Mouse (Mus musculus): ENCODE results near the gene Abhd2. TPM values are rescaled to one million over a fixed set of nuclear protein-coding genes. Genes with fewer than 3 reads are reported as not detected.

Gene Abhd2
- polyA plus RNA-seq, 1 experiment = 80.4 TPM

- Histone ChIP-seq H3K27ac (ENCODE audit: insufficient read depth, low read length) (no peak overlapping the region), H3K4me3 (ENCODE audit: insufficient read depth, low read length) (no peak overlapping the region), H3K4me1 (ENCODE audit: control insufficient read depth, insufficient read depth, low read length) (peaks cover 5% of the 10 kb centered on the region; the same call in 1 of the 2 replicates)
- TF ChIP-seq CTCF (IDR thresholded peaks at IDR 0.05; ENCODE audit: borderline replicate concordance, insufficient read depth, low read length) = no peak
- TF ChIP-seq POLR2A (IDR thresholded peaks at IDR 0.05; ENCODE audit: low read depth, low read length) = no peak
Observed at GRCm38 (mm10) chr7:79258981-79259542, 13.9 kb upstream of the Abhd2 start.

GRCm38 (mm10) chr7:79262478-79262877 is 10.5 kb upstream of the Abhd2 start:
- Histone ChIP-seq H3K4me3 (ENCODE audit: insufficient read depth, low read length) (no peak overlapping the region), H3K4me1 (ENCODE audit: control insufficient read depth, insufficient read depth, low read length) (peaks cover 4% of the 10 kb centered on the region; the same call in 1 of the 2 replicates), H3K27ac (ENCODE audit: insufficient read depth, low read length) (no peak overlapping the region)
- no peak for TF ChIP-seq POLR2A (IDR thresholded peaks at IDR 0.05; ENCODE audit: low read depth, low read length)
- no peak for TF ChIP-seq CTCF (IDR thresholded peaks at IDR 0.05; ENCODE audit: borderline replicate concordance, insufficient read depth, low read length)

GRCm38 (mm10) chr7:79263776-79264175 is 9.2 kb upstream of the Abhd2 start:
- H3K4me1 ChIP-seq (ENCODE audit: control insufficient read depth, insufficient read depth, low read length) = peaks cover 4% of the 10 kb centered on the region; the same call in 1 of the 2 replicates
- H3K4me3 ChIP-seq (ENCODE audit: insufficient read depth, low read length) = no peak overlapping the region
- TF ChIP-seq CTCF (IDR thresholded peaks at IDR 0.05; ENCODE audit: borderline replicate concordance, insufficient read depth, low read length) (no peak), POLR2A (IDR thresholded peaks at IDR 0.05; ENCODE audit: low read depth, low read length) (no peak)
- H3K27ac ChIP-seq (ENCODE audit: insufficient read depth, low read length) = no peak overlapping the region

- Histone ChIP-seq H3K4me3 (ENCODE audit: insufficient read depth, low read length) (no peak overlapping the region), H3K4me1 (ENCODE audit: control insufficient read depth, insufficient read depth, low read length) (peaks cover 17% of the 10 kb centered on the region), H3K27ac (ENCODE audit: insufficient read depth, low read length) (no peak overlapping the region)
- no peak for TF ChIP-seq POLR2A (IDR thresholded peaks at IDR 0.05; ENCODE audit: low read depth, low read length)
- no peak for TF ChIP-seq CTCF (IDR thresholded peaks at IDR 0.05; ENCODE audit: borderline replicate concordance, insufficient read depth, low read length)
Observed at GRCm38 (mm10) chr7:79266228-79266627, 6.8 kb upstream of the Abhd2 start.

- Histone ChIP-seq H3K4me1 (ENCODE audit: control insufficient read depth, insufficient read depth, low read length) (peaks cover 21% of the 10 kb centered on the region), H3K4me3 (ENCODE audit: insufficient read depth, low read length) (no peak overlapping the region), H3K27ac (ENCODE audit: insufficient read depth, low read length) (no peak overlapping the region)
- no peak for TF ChIP-seq POLR2A (IDR thresholded peaks at IDR 0.05; ENCODE audit: low read depth, low read length)
- TF ChIP-seq CTCF (IDR thresholded peaks at IDR 0.05; ENCODE audit: borderline replicate concordance, insufficient read depth, low read length) = no peak
Observed at GRCm38 (mm10) chr7:79267690-79268388, 5.2 kb upstream of the Abhd2 start.

- Histone ChIP-seq H3K4me1 (ENCODE audit: control insufficient read depth, insufficient read depth, low read length) (peaks cover 21% of the 10 kb centered on the region), H3K27ac (ENCODE audit: insufficient read depth, low read length) (no peak overlapping the region), H3K4me3 (ENCODE audit: insufficient read depth, low read length) (no peak overlapping the region)
- no peak for TF ChIP-seq POLR2A (IDR thresholded peaks at IDR 0.05; ENCODE audit: low read depth, low read length)
- TF ChIP-seq CTCF (IDR thresholded peaks at IDR 0.05; ENCODE audit: borderline replicate concordance, insufficient read depth, low read length) = no peak
Observed at GRCm38 (mm10) chr7:79268897-79269296, 4.1 kb upstream of the Abhd2 start.

GRCm38 (mm10) chr7:79269411-79269810 is 3.6 kb upstream of the Abhd2 start:
- H3K27ac ChIP-seq (ENCODE audit: insufficient read depth, low read length) = 0 out of 2 replicates have a peak overlapping the region, but pooled peaks have one; percentile 28
- TF ChIP-seq POLR2A (IDR thresholded peaks at IDR 0.05; ENCODE audit: low read depth, low read length) (no peak), CTCF (IDR thresholded peaks at IDR 0.05; ENCODE audit: borderline replicate concordance, insufficient read depth, low read length) (no peak)
- H3K4me1 ChIP-seq (ENCODE audit: control insufficient read depth, insufficient read depth, low read length) = peaks cover 25% of the 10 kb centered on the region
- no peak overlapping the region for H3K4me3 ChIP-seq (ENCODE audit: insufficient read depth, low read length)

- TF ChIP-seq CTCF (IDR thresholded peaks at IDR 0.05; ENCODE audit: borderline replicate concordance, insufficient read depth, low read length) = no peak
- TF ChIP-seq POLR2A (IDR thresholded peaks at IDR 0.05; ENCODE audit: low read depth, low read length) = no peak
- no peak overlapping the region for H3K4me3 ChIP-seq (ENCODE audit: insufficient read depth, low read length)
- peak overlapping the region; percentile 56 for H3K27ac ChIP-seq (ENCODE audit: insufficient read depth, low read length)
- H3K4me1 ChIP-seq (ENCODE audit: control insufficient read depth, insufficient read depth, low read length) = peaks cover 25% of the 10 kb centered on the region
Observed at GRCm38 (mm10) chr7:79269866-79270265, 3.1 kb upstream of the Abhd2 start.

- TF ChIP-seq CTCF (IDR thresholded peaks at IDR 0.05; ENCODE audit: borderline replicate concordance, insufficient read depth, low read length) (no peak), POLR2A (IDR thresholded peaks at IDR 0.05; ENCODE audit: low read depth, low read length) (no peak)
- Histone ChIP-seq H3K4me3 (ENCODE audit: insufficient read depth, low read length) (no peak overlapping the region), H3K4me1 (ENCODE audit: control insufficient read depth, insufficient read depth, low read length) (peaks cover 29% of the 10 kb centered on the region)
Observed at GRCm38 (mm10) chr7:79270961-79271387, 2.0 kb upstream of the Abhd2 start.

More at GRCm38 (mm10) chr7:79270961-79271387, 2.0 kb upstream of the Abhd2 start:
- peak overlapping the region; percentile 56; the same call in 1 of the 2 replicates for H3K27ac ChIP-seq (ENCODE audit: insufficient read depth, low read length)
